Mouse (Mus musculus) bone marrow, adult 2 months (tissue): ENCODE data around the gene Slc35b1.

Source experiments
- CTCF ChIP-seq: fragments of 200-500 bp; IDR thresholded peaks from 2 replicates; pipeline ENCODE4 v1.5.1; 2011; ENCODE audit warnings: low read length, control low read depth; ENCODE audit not compliant: control insufficient read depth, insufficient read depth
- POLR2A ChIP-seq: fragments of 200-500 bp; IDR thresholded peaks from 2 replicates; pipeline ENCODE4 v1.6.1; 2011; ENCODE audit warnings: low read depth, mild to moderate bottlenecking, control low read depth, low read length, borderline replicate concordance; ENCODE audit not compliant: control insufficient read depth

DNA sequence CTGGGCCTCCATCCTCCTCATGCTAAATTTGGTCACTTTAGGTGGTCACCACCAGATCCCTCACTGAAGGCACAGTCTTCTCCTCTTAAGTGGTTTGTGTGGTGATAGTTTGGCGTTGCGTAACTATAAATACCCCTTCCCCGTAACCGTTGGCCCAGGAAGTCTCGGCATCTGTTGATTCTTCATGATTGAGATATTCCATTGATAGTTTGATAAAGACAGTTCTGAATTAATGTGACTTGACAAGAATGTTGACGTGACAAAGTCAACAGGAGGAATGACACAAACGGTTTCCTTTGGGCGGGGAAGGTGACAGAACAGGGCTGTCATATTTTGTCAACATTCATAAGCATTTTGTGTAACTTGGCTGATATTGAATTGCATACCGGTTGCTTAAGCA, 31.3 kb upstream of the Slc35b1 start:
- TF ChIP-seq CTCF (no peak), POLR2A (no peak)
